Mouse (Mus musculus): ENCODE measurements at regions not wholly inside any gene's neighbourhood (a gene's known extent, or its start where the extent isn't known, plus 50 kb on each side); places are given as distances from the start of the nearest gene placed in this dataset.

- in situ Hi-C loops (cut with MboI; ENCODE audit: low pct_ligation_motif_present, low pct_unique_long_range_greater_than_20kb, low sequenced_read_pairs) (no loop called here), dilution Hi-C loops (cut with MboI; ENCODE audit: extremely low pct_ligation_motif_present, extremely low pct_unique_long_range_greater_than_20kb, low sequenced_read_pairs) (no loop called here)
- H3K4me3 ChIP-seq (replicated peaks in 1 of 3; ENCODE audit: low read depth in 2 of 3, low read length in 2 of 3, poor library complexity in 1 of 3), result no peak overlapping the region
- no peaks in the 10 kb centered on the region for H3K79me2 ChIP-seq (replicated peaks; ENCODE audit: control insufficient read depth, extremely low read depth, insufficient read depth, poor library complexity, severe bottlenecking)
- peaks cover 16% of the 10 kb centered on the region for H3K9me3 ChIP-seq (replicated peaks; ENCODE audit: low read length)
- H3K9ac ChIP-seq (ENCODE audit: insufficient read depth, low read depth), result no peak overlapping the region
- H3K27ac ChIP-seq (ENCODE audit: insufficient read depth, low read depth), result no peak overlapping the region
- no peak for DNase-seq (ENCODE audit: extremely low read depth)
- H3K4me2 ChIP-seq (ENCODE audit: insufficient read depth, low read depth, poor library complexity, severe bottlenecking), result no peak overlapping the region
- no peaks in the 10 kb centered on the region for H3K4me1 ChIP-seq (ENCODE audit: control insufficient read depth in 1 of 2, insufficient read depth in 2 of 2)
- TF ChIP-seq MAX (IDR thresholded peaks at IDR 0.05; ENCODE audit: low read length), result no peak
- TF ChIP-seq CHD1 (IDR thresholded peaks at IDR 0.05; ENCODE audit: low read depth, low read length), result no peak
- no peak for TF ChIP-seq MYC (IDR thresholded peaks at IDR 0.05; ENCODE audit: low read depth, low read length)
- no peak for TF ChIP-seq POLR2AphosphoS2 (IDR thresholded peaks at IDR 0.05; ENCODE audit: low read depth, low read length)
- TF ChIP-seq USF1 (IDR thresholded peaks at IDR 0.05; ENCODE audit: low read depth, low read length), result no peak
- TF ChIP-seq NELFE (IDR thresholded peaks at IDR 0.05; ENCODE audit: low read depth, low read length), result no peak
- no peak for TF ChIP-seq GABPA (IDR thresholded peaks at IDR 0.05; ENCODE audit: insufficient replicate concordance, low read depth, low read length)
- TF ChIP-seq ZNF384 (IDR thresholded peaks at IDR 0.05; ENCODE audit: low read depth, low read length), result no peak
- no peak for TF ChIP-seq CHD2 (IDR thresholded peaks at IDR 0.05; ENCODE audit: low read length)
- no peak for TF ChIP-seq CTCF (conservative IDR thresholded peaks at IDR 0.05 in 1 of 2, IDR thresholded peaks at IDR 0.05 in 1 of 2; ENCODE audit: low read depth in 2 of 2, low read length in 2 of 2)
- TF ChIP-seq PAX5 (IDR thresholded peaks at IDR 0.05; ENCODE audit: low read length), result no peak
- no peak for TF ChIP-seq POLR2A (IDR thresholded peaks at IDR 0.05; ENCODE audit: low read depth, low read length)
- no peak for TF ChIP-seq TBP (conservative IDR thresholded peaks at IDR 0.05; ENCODE audit: low read depth, low read length)
- TF ChIP-seq KAT2A (IDR thresholded peaks at IDR 0.05; ENCODE audit: insufficient replicate concordance, low read length), result no peak
- no peak for TF ChIP-seq MAZ (IDR thresholded peaks at IDR 0.05; ENCODE audit: low read depth, low read length)
- TF ChIP-seq E2F4 (IDR thresholded peaks at IDR 0.05; ENCODE audit: insufficient replicate concordance, low read depth, low read length), result no peak
- no peak for TF ChIP-seq USF2 (conservative IDR thresholded peaks at IDR 0.05; ENCODE audit: low read depth, low read length)
- TF ChIP-seq ZMIZ1 (IDR thresholded peaks at IDR 0.05; ENCODE audit: low read depth, low read length), result no peak
- H3K36me3 ChIP-seq (replicated peaks in 1 of 2; ENCODE audit: control insufficient read depth in 1 of 2, insufficient read depth in 1 of 2, low read length in 1 of 2), result no peaks in the 10 kb centered on the region
- H3K27me3 ChIP-seq (replicated peaks), result no peaks in the 10 kb centered on the region
Observed at GRCm38 (mm10) chr4:28155116-28155515, 657.8 kb upstream of the Epha7 start.

- no peak overlapping the region for H3K27ac ChIP-seq (ENCODE audit: insufficient read depth, low read depth)
- H3K9ac ChIP-seq (ENCODE audit: insufficient read depth, low read depth), result no peak overlapping the region
- no peaks in the 10 kb centered on the region for H3K4me1 ChIP-seq (ENCODE audit: control insufficient read depth in 1 of 2, insufficient read depth in 2 of 2)
- H3K36me3 ChIP-seq (replicated peaks in 1 of 2; ENCODE audit: control insufficient read depth in 1 of 2, insufficient read depth in 1 of 2, low read length in 1 of 2), result no peaks in the 10 kb centered on the region
- H3K4me3 ChIP-seq (replicated peaks in 1 of 3; ENCODE audit: low read depth in 2 of 3, low read length in 2 of 3, poor library complexity in 1 of 3), result no peak overlapping the region
- dilution Hi-C loops (cut with MboI; ENCODE audit: extremely low pct_ligation_motif_present, extremely low pct_unique_long_range_greater_than_20kb, low sequenced_read_pairs) (no loop called here), in situ Hi-C loops (cut with MboI; ENCODE audit: low pct_ligation_motif_present, low pct_unique_long_range_greater_than_20kb, low sequenced_read_pairs) (no loop called here)
- TF ChIP-seq CHD2 (IDR thresholded peaks at IDR 0.05; ENCODE audit: low read length) (no peak), SMC3 (IDR thresholded peaks at IDR 0.05; ENCODE audit: low read depth, low read length) (no peak), NRF1 (IDR thresholded peaks at IDR 0.05; ENCODE audit: low read depth, low read length) (no peak), PAX5 (IDR thresholded peaks at IDR 0.05; ENCODE audit: low read length) (no peak), RCOR1 (conservative IDR thresholded peaks at IDR 0.05; ENCODE audit: low read depth, low read length) (no peak), ELF1 (IDR thresholded peaks at IDR 0.05; ENCODE audit: low read depth, low read length) (no peak), HCFC1 (IDR thresholded peaks at IDR 0.05; ENCODE audit: low read depth, low read length) (no peak), MEF2A (IDR thresholded peaks at IDR 0.05; ENCODE audit: borderline replicate concordance, low read depth, low read length) (no peak), CHD1 (IDR thresholded peaks at IDR 0.05; ENCODE audit: low read depth, low read length) (no peak), JUND (conservative IDR thresholded peaks at IDR 0.05; ENCODE audit: low read depth, low read length) (no peak), MAFK (IDR thresholded peaks at IDR 0.05; ENCODE audit: insufficient replicate concordance, low read length) (no peak), SIN3A (IDR thresholded peaks at IDR 0.05; ENCODE audit: low read length) (no peak), MYC (IDR thresholded peaks at IDR 0.05; ENCODE audit: low read depth, low read length) (no peak), MAX (IDR thresholded peaks at IDR 0.05; ENCODE audit: low read length) (no peak), ZMIZ1 (IDR thresholded peaks at IDR 0.05; ENCODE audit: low read depth, low read length) (no peak), ZC3H11A (IDR thresholded peaks at IDR 0.05; ENCODE audit: low read depth, low read length) (no peak), CTCF (conservative IDR thresholded peaks at IDR 0.05 in 1 of 2, IDR thresholded peaks at IDR 0.05 in 1 of 2; ENCODE audit: low read depth in 2 of 2, low read length in 2 of 2) (no peak), MXI1 (IDR thresholded peaks at IDR 0.05; ENCODE audit: low read depth, low read length) (no peak)
- H3K79me2 ChIP-seq (replicated peaks; ENCODE audit: control insufficient read depth, extremely low read depth, insufficient read depth, poor library complexity, severe bottlenecking), result no peaks in the 10 kb centered on the region
- no peak overlapping the region for H3K4me2 ChIP-seq (ENCODE audit: insufficient read depth, low read depth, poor library complexity, severe bottlenecking)
- peak; percentile 72 for DNase-seq (ENCODE audit: extremely low read depth)
- no peaks in the 10 kb centered on the region for H3K27me3 ChIP-seq (replicated peaks)
- peaks cover 13% of the 10 kb centered on the region for H3K9me3 ChIP-seq (replicated peaks; ENCODE audit: low read length)
Observed at GRCm38 (mm10) chr4:28176771-28177170, 636.2 kb upstream of the Epha7 start.

Measured in CH12.LX (cell line).